Mouse (Mus musculus) forebrain, postnatal 0 days (tissue): Measurements from ENCODE around the gene Nfix. TPM values are rescaled to one million over a fixed set of nuclear protein-coding genes. Genes with fewer than 3 reads are reported as not detected.
A peak's percentile ranks its signal among the peaks of the same experiment; 100 is the strongest.

Experiments used
- ATAC-seq: fragments of 200-750 bp; cut with Nextera tagmentation; 2 replicates; pipeline ENCODE4 v1.8.0; 2017; ENCODE audit warnings: mild to moderate bottlenecking, moderate library complexity
- DNase-seq: peaks from one replicate; pipeline ENCODE4 v3.0.0-alpha.2; 2015
- H3K27ac ChIP-seq: fragments of 300-500 bp; sonication (generic); 2 replicates; pipeline ENCODE4 v1.5.1; 2014; ENCODE audit warnings: low read depth, mild to moderate bottlenecking, antibody characterized with exemption, low read length, moderate library complexity, mixed read lengths
- H3K27me3 ChIP-seq: fragments of 300-500 bp; sonication (generic); 2 replicates; pipeline ENCODE4 v1.6.1; 2014; ENCODE audit warnings: mild to moderate bottlenecking, low read length, mixed read lengths; ENCODE audit not compliant: insufficient read depth
- H3K36me3 ChIP-seq: fragments of 300-500 bp; sonication (generic); 2 replicates; pipeline ENCODE4 v1.6.1; 2014; ENCODE audit warnings: mild to moderate bottlenecking, moderate library complexity; ENCODE audit not compliant: insufficient read depth
- H3K4me1 ChIP-seq: fragments of 300-500 bp; sonication (generic); 2 replicates; pipeline ENCODE4 v1.6.1; 2014; ENCODE audit warnings: antibody characterized with exemption; ENCODE audit not compliant: insufficient read depth
- H3K4me2 ChIP-seq: fragments of 300-500 bp; sonication (generic); 2 replicates; pipeline ENCODE4 v1.6.1; 2014; ENCODE audit warnings: low read depth, mild to moderate bottlenecking, moderate library complexity
- H3K4me3 ChIP-seq: fragments of 300-500 bp; sonication (generic); 2 replicates; pipeline ENCODE4 v1.5.1; 2014; ENCODE audit warnings: low read depth, low read length, mixed read lengths
- H3K9ac ChIP-seq: fragments of 300-500 bp; sonication (generic); 2 replicates; pipeline ENCODE4 v1.6.1; 2014; ENCODE audit warnings: mild to moderate bottlenecking
- H3K9me3 ChIP-seq: fragments of 300-500 bp; sonication (generic); 2 replicates; pipeline ENCODE4 v1.6.1; 2016; ENCODE audit warnings: low read length
- CTCF ChIP-seq: sonication (generic); IDR thresholded peaks from 2 replicates; pipeline ENCODE4 v1.5.1; 2016; ENCODE audit warnings: antibody characterized with exemption, control low read depth, low read depth
- WGBS: fragments of 180-500 bp; shearing (Covaris S2); extraction: QIAGEN DNeasy Blood & Tissue Kit; methylation state at CpG from one replicate; pipeline ENCODE4 v1.1.7; 2014; 5-methylcytosine and 5-hydroxymethylcytosine counted together
- polyA plus RNA-seq: library from polyadenylated mRNA; unstranded; fragments of >200 nt; fragmentation: Nextera tagmentation; extraction: Ambion mirVana; gene quantifications from 2 replicates; pipeline ENCODE4 v1.2.1, GENCODE M21; 2015
- total RNA-seq: library from RNA; depleted of rRNA; stranded (reverse); fragments of >200 nt; gene quantifications from 2 replicates; pipeline ENCODE4 v1.2.3, GENCODE M21; 2014

Gene Nfix
- total and polyA plus RNA-seq, 2 experiments from 2014 or later, result 111 to 376 TPM

DNA sequence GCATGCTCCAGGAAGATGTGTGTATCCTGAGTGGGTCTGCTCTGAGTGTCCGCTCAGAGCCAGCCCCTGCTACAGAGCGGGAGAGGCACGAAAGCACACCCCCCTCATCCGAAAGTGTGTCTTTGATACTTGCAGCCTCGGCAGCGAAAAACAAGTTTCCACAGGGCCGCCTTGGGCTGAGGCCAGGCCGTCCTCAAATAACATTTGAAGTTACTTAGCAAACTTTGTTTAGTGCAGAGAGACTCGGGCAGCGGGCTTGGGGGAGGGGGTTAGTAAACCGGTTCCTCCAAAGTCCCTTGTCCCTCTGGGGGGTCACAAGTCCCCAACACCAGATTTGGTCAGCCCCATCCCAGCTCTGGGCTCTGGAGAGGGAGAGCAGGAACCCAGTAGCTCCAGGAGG, 11.2 kb downstream of the Nfix start:
- Histone ChIP-seq H3K9me3 (no peaks in the 10 kb centered on the region), H3K9ac (no peak overlapping the region), H3K4me2 (peak overlapping the region; percentile 27; the same call in 1 of the 2 replicates), H3K27ac (peak overlapping the region; percentile 95), H3K36me3 (no peaks in the 10 kb centered on the region), H3K4me3 (no peak overlapping the region), H3K4me1 (peaks cover 38% of the 10 kb centered on the region), H3K27me3 (no peaks in the 10 kb centered on the region; the same call in 1 of the 2 replicates)
- TF ChIP-seq CTCF, result no peak
- DNase-seq, result peak; percentile 73
- no peak for ATAC-seq
- 11% methylated on average over 11 of the region's 11 CpGs for WGBS

DNA sequence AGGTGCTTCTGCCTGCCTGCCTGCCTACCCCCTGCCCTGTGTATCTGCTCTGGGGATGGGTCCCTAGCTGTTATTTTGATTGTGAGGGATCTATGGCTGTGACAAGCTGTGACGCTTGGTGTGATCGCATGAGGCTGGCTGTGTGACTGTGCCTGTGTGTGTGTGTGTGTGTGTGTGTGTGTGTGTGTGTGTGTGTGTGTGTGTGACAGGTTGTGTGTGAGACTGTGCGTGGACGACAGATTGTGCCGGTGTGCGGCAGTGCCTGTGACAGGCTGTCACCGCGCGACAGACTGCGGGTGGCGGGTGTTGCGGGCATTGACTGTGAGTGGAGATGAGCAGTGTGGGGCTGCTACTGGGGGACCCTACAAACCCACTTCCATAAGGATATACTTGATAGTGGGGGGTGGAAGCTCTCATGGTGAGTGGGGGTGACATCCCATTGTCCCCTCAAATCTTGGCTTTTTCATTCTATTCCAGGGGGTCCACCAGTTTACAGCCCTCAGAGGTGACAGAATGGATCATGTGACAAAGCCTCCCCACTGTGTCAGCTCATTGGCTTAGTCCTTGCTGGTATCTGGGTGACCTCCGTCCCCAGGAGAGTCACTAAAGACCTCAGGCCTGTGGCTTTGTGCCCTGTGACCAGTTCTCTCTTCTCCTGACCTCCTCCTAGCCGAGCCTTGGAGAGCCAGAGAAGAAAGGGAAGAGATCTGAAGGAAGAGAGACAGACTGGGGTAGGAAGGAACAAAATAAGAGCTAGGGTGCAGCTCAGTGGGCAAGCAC, 12.4 kb downstream of the Nfix start:
- 32% methylated on average over 14 of the region's 14 CpGs for WGBS
- H3K9ac ChIP-seq, result peak overlapping the region; percentile 70
- ATAC-seq (peak; percentile 60), DNase-seq (peak; percentile 80)
- no peak for TF ChIP-seq CTCF
- H3K27ac ChIP-seq, result peak overlapping the region; percentile 95
- peaks cover 38% of the 10 kb centered on the region for H3K4me1 ChIP-seq
- 0 out of 2 replicates have a peak overlapping the region, but pooled peaks have one; percentile 57 for H3K4me2 ChIP-seq
- no peaks in the 10 kb centered on the region for H3K36me3 ChIP-seq
- no peaks in the 10 kb centered on the region for H3K9me3 ChIP-seq
- no peak overlapping the region for H3K4me3 ChIP-seq
- H3K27me3 ChIP-seq, result no peaks in the 10 kb centered on the region; the same call in 1 of the 2 replicates

DNA sequence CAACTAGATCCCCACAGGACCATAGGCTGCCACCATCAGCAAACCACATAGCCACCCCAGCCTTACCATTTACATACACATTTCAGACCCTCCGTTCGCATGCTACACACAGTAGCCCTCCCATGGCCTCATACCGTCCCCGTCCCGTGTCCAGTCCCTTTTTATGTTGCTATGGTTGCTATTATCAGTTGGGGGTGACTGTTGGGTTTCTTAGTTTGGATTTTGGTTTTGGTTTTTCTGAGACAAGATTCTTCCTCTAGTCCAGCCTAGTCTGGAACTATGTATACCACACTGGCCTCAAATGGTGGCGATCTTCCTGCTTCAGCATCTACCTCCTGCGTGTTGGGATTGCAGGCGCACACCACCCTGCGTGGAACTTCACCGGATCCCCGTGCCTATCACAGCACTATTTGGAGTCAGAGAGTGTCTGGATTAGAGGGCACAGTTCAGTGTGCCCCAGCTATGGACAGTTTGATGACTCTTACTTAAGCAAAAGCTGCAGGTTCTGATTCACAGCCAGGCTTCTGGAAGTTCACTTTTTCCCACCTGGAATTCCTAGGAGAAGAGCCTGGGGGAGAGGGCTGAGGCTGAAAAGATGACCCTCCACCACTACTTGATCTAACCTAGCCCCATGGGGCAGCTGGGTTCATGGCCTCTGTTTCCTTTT, 13.2 kb downstream of the Nfix start:
- ATAC-seq (no peak), DNase-seq (no peak)
- peak overlapping the region; percentile 95 for H3K27ac ChIP-seq
- peaks cover 34% of the 10 kb centered on the region for H3K4me1 ChIP-seq
- no peaks in the 10 kb centered on the region for H3K9me3 ChIP-seq
- H3K4me2 ChIP-seq, result peak overlapping the region; percentile 57
- H3K36me3 ChIP-seq, result no peaks in the 10 kb centered on the region
- peak overlapping the region; percentile 70 for H3K9ac ChIP-seq
- H3K27me3 ChIP-seq, result no peaks in the 10 kb centered on the region; the same call in 1 of the 2 replicates
- H3K4me3 ChIP-seq, result no peak overlapping the region
- no peak for TF ChIP-seq CTCF
- 26% methylated on average over 11 of the region's 11 CpGs for WGBS

DNA sequence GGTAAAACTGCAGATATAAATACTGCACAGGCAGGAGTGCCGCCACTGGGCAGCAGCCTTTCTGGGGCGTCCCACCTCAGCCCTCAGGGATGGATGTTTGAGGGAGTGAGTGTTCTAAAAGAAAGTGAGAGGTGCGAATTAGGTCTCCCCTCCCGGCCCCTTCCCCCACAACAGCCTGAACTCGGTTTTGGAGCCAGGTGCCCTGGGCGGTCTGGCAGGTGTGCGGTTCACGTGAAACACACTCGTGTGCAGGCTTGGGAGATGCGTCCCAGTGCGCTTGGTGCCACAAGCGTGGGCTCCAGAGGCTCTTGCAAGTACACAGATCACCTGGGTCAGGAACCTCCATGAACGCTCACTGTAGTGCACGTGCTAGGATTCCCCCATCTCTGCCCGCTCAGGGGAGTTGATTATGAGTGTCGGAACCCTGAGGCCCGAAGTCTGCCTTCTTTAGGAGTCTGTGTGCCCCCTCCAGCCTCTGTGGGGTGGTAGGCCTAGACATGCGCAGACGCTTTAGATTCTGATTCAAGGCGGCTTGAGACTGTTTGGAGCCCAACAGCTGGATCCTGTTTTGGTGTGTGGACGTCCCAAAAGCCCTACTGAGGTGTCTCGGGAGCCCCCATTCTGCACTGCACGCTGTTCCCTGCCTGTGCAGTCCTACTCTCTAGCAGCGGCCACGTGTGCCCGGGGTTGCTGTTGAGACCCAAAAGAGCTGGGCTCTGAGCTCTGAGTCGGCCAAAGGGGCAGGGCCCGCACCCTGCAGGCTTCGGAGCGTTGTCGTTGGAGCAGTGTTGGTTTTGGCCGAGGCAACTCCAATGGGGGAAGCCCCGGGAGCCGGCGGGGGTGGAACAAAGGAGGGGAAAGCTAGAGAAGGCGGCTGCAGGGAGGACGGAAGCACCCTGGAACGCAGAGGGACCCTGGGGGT, 14.1 kb downstream of the Nfix start:
- no peak overlapping the region for H3K4me3 ChIP-seq
- H3K4me1 ChIP-seq, result peaks cover 38% of the 10 kb centered on the region
- H3K4me2 ChIP-seq, result peak overlapping the region; percentile 57
- peak; percentile 49 for ATAC-seq
- H3K9ac ChIP-seq, result peak overlapping the region; percentile 70
- no peaks in the 10 kb centered on the region; the same call in 1 of the 2 replicates for H3K27me3 ChIP-seq
- H3K9me3 ChIP-seq, result no peaks in the 10 kb centered on the region
- no peak for TF ChIP-seq CTCF
- H3K27ac ChIP-seq, result peak overlapping the region; percentile 95
- 16% methylated on average over 38 of the region's 38 CpGs for WGBS
- DNase-seq, result peak; percentile 69
- no peaks in the 10 kb centered on the region for H3K36me3 ChIP-seq

DNA sequence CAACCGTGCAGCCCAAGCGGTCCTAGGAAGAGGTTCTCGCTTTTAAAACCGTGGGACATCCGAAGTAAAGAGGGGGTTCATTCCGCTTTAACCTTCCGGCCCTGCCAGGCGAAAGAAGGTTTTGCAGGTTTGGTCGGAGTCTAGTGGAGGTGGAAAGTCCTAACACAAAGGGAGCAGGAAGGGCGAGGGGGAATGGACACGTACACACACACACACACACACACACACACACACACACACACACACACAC, 14.7 kb downstream of the Nfix start:
- WGBS, result 24% methylated on average over 11 of the region's 11 CpGs
- Histone ChIP-seq H3K27ac (peak overlapping the region; percentile 95), H3K4me3 (peak overlapping the region; percentile 19), H3K9me3 (no peaks in the 10 kb centered on the region), H3K27me3 (no peaks in the 10 kb centered on the region; the same call in 1 of the 2 replicates), H3K4me1 (peaks cover 38% of the 10 kb centered on the region), H3K4me2 (peak overlapping the region; percentile 57), H3K9ac (peak overlapping the region; percentile 70), H3K36me3 (no peaks in the 10 kb centered on the region)
- TF ChIP-seq CTCF, result no peak
- no peak for ATAC-seq
- no peak for DNase-seq

DNA sequence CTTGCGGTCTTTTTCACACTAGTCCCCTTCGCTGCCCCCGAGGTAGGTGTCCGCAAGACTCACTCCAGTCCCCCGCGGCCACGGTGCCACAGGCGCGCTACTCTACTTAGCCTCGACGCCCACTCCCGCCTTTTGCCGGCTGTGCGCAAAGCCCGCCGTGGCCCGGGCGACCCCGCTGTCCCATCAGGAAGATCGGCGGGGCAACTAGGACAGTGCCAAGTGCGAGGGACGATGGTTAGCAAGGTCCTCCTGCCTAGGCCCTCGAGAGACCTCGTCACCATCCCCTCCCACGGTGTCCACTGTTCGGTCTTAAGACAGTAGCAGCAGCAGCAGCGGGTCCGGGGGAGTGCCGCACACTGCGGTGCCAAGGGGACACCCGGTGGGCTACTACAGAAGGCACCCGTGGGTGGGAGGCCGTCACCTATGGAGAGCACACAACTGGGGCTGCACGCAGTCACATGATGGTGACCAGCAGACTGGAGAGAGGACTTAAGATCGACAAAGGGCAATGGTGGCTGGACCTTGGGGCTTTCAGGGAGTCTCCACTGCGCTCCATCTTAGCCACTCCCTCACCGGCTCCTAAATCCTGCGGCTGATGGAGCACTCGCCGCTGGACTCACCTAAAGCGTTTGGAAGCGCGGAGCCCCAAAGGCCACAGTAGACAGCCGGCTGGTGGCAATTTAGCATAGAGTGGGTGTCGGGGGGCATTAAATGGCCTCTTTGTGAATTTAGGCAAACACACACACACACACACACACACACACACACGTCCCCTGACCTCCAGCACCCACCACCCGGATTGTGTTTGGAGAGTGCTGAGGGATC, 15.3 kb downstream of the Nfix start:
- DNase-seq (peak; percentile 64), ATAC-seq (no peak)
- Histone ChIP-seq H3K4me1 (peaks cover 42% of the 10 kb centered on the region), H3K9me3 (no peaks in the 10 kb centered on the region), H3K36me3 (no peaks in the 10 kb centered on the region), H3K9ac (peak overlapping the region; percentile 70), H3K27me3 (no peaks in the 10 kb centered on the region; the same call in 1 of the 2 replicates), H3K4me2 (peak overlapping the region; percentile 57), H3K27ac (peak overlapping the region; percentile 95), H3K4me3 (peak overlapping the region; percentile 19)
- WGBS, result 6% methylated on average over 48 of the region's 48 CpGs
- no peak for TF ChIP-seq CTCF
